Mouse (Mus musculus) C2C12 (cell line): Measurements from ENCODE around the gene Fgr.

Source experiments
- CTCF ChIP-seq: IDR thresholded peaks from one replicate; pipeline ENCODE4 v1.5.1; 2011; ENCODE audit not compliant: control insufficient read depth, insufficient read depth, insufficient read length
- MAX ChIP-seq: IDR thresholded peaks from one replicate; pipeline ENCODE4 v1.6.1; 2011; ENCODE audit warnings: mild to moderate bottlenecking, control low read depth
- MYOG ChIP-seq: IDR thresholded peaks from one replicate; pipeline ENCODE4 v1.6.1; 2011; ENCODE audit not compliant: control insufficient read depth, insufficient read length; ENCODE audit errors: extremely low read depth

DNA sequence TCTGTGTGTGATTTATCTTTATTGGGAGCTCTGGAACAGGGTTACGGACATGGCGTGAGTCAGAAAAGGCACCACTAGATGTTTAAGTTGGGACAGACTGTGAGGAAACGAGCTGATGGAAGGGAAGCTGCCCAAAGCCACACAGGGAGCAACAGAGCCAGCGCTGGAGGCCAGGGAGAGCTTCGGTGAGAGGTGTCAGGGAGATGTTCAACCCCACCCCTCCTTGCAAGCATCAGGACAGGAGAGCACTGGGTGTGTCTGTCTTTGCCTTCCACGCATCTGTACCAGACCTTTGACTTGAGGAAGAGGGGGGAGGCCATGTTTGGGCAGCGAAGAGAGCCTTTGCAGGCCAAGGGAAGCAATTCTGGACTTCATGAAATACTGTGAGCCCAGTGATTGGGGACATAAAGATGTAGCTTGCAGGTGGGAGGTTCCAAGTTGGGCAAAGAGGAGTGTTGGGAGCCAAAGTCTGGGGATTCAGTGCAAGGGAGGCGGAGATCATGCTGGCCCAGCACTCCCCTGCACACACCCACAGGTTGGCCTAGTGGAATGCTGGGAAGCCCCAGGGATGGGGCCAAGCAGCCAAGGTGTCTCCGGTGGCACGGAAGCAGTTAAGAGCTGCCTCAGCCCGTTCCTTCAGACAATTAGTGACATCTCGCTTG lies 72.9 kb downstream of the Fgr start:
- TF ChIP-seq CTCF = no peak
- no peak for TF ChIP-seq MYOG
- no peak for TF ChIP-seq MAX
